Comparison of ENCODE assay signal across 8 mouse cellular contexts in genomic region chr13:23573898-23574524, GRCm38 (mm10). TPM values are rescaled to one million over a fixed set of nuclear protein-coding genes. Genes with fewer than 3 reads are reported as not detected.
DNase-seq lines count a peak whose midpoint lies in the region; ATAC-seq lines count a peak whose summit lies in the region.
"Not testable (repeated sequence)": the region's sequence is repeated elsewhere in the genome, so short reads cannot be mapped to it uniquely, and the experiment has no call there.

Hist1h2bf (minus strand) TSS chr13:23574196.
Hist1h2ad (plus strand) TSS chr13:23574381.

- peak within 1 kb of the TSS; percentile 71 for H3K4me2 ChIP-seq in hindbrain, embryonic 16.5 days (ENCODE audit: low read length)

- H3K27me3 ChIP-seq in hindbrain, embryonic 16.5 days (replicated peaks; ENCODE audit: control insufficient read depth, insufficient read depth, low read length): not testable (repeated sequence)

- not testable (repeated sequence) for H3K9ac ChIP-seq in hindbrain, embryonic 16.5 days (ENCODE audit: low read depth, low read length)

- not testable (repeated sequence) for H3K9me3 ChIP-seq in hindbrain, embryonic 16.5 days (ENCODE audit: control insufficient read depth, low read length)

- under 1% methylated on average over 19 of the region's 42 CpGs for WGBS in hindbrain, embryonic 16.5 days

- peak within 1 kb of the TSS; percentile 75 for H3K27ac ChIP-seq in hindbrain, embryonic 16.5 days (ENCODE audit: low read depth, low read length)

- H3K4me3 ChIP-seq in hindbrain, embryonic 16.5 days (ENCODE audit: low read length): peak within 1 kb of the TSS; percentile 37

- peaks cover 26% of the 10 kb centered on the region for H3K4me1 ChIP-seq in hindbrain, embryonic 16.5 days (ENCODE audit: control insufficient read depth, insufficient read depth, low read depth, low read length)

- peak; percentile 75 for ATAC-seq in activated CD4-positive, CD25-positive, alpha-beta regulatory T cell, adult 4 months
- ATAC-seq in common myeloid progenitor, adult 5-6 weeks (replicated peaks; ENCODE audit: low read depth, poor library complexity, severe bottlenecking): peak; percentile 70
- peak; percentile 92 for ATAC-seq in hindbrain, embryonic 16.5 days

- peak; percentile 64 for DNase-seq in gastrocnemius, adult 18-20 months (ENCODE audit: low spot score)
- DNase-seq in left cerebral cortex, adult 11 months (ENCODE audit: low spot score): peak; percentile 95
- peak; percentile 96 for DNase-seq in lung, postnatal 36 days
- DNase-seq in retina, embryonic 14.5 days (ENCODE audit: low spot score): peak; percentile 98
- DNase-seq in thymus, postnatal 36 days: peak; percentile 83 to 90

- H3K36me3 ChIP-seq in hindbrain, embryonic 16.5 days (ENCODE audit: control insufficient read depth, insufficient read depth, low read length): not testable (repeated sequence)

RNA-seq across cellular contexts. Expression of gene Hist1h2bf, which starts in this region (rescaled TPM):
- under 1 TPM in 1 of 2 experiments, not detected in 1; 0.83 TPM for polyA plus RNA-seq in activated CD4-positive, CD25-positive, alpha-beta regulatory T cell, adult 4 months (2017; shearing (Covaris generic))
- total RNA-seq in common myeloid progenitor, adult 5-6 weeks (2017): 558 and 569 TPM in 2 replicates
- total RNA-seq in gastrocnemius, adult 18-20 months (2021): 1 to 10 TPM; 1.3 to 5.3 TPM
- polyA plus RNA-seq in hindbrain, embryonic 16.5 days (2015; fragmentation: Nextera tagmentation; extraction: Ambion mirVana): 0.44 and 0.67 TPM in 2 replicates

RNA-seq across cellular contexts. Expression of gene Hist1h2ad, which starts in this region (rescaled TPM):
- polyA plus RNA-seq in activated CD4-positive, CD25-positive, alpha-beta regulatory T cell, adult 4 months (2017; shearing (Covaris generic)): 1 to 10 TPM in 1 of 2 experiments, not detected in 1; 2.3 TPM
- total RNA-seq in common myeloid progenitor, adult 5-6 weeks (2017): 127 and 293 TPM in 2 replicates
- total RNA-seq in gastrocnemius, adult 18-20 months (2021): 1 to 10 TPM in 1 of 2 experiments, under 1 TPM in 1; 0.80 to 1.7 TPM
- 0.57 and 1.3 TPM in 2 replicates for polyA plus RNA-seq in hindbrain, embryonic 16.5 days (2015; fragmentation: Nextera tagmentation; extraction: Ambion mirVana)

Comparison
In these comparisons a context has a peak if more than half of its experiments do, and no peak if none do; other contexts are left out.
1. Peak in every context shown above with its lines: DNase-seq, ATAC-seq, H3K4me3 ChIP-seq and H3K27ac ChIP-seq.
2. RNA of gene Hist1h2bf (total RNA-seq): 558 to 569 TPM in common myeloid progenitor, adult 5-6 weeks; 1.3 to 5.3 TPM in gastrocnemius, adult 18-20 months; every median in the first group is over 10 times any median in the second.
3. RNA of gene Hist1h2ad (total RNA-seq): 127 to 293 TPM in common myeloid progenitor, adult 5-6 weeks; 0.80 to 1.7 TPM in gastrocnemius, adult 18-20 months; every median in the first group is over 10 times any median in the second.